ENCODE assay signal across 9 mouse cellular contexts in genomic region chr2:158204114-158204513, GRCm38 (mm10). TPM values are rescaled to one million over a fixed set of nuclear protein-coding genes. Genes with fewer than 3 reads are reported as not detected.
DNase-seq lines count a peak whose midpoint lies in the region; ATAC-seq and TF ChIP-seq lines count a peak whose summit lies in the region.
"Had no signal": no experiment of that assay in that cellular context is flagged by ENCODE, and none has a peak within 500 bp of the region (broad histone marks: within the 10 kb centered on the region; RNA-seq: fewer than 3 reads in every experiment).

No protein-coding gene starts in this region.

- no peak overlapping the region for H3K27ac ChIP-seq in heart, embryonic 11.5 days (ENCODE audit: low read depth, low read length)
- H3K27ac ChIP-seq in forebrain, postnatal 0 days (ENCODE audit: low read depth, low read length), result no peak overlapping the region
- H3K27ac ChIP-seq in midbrain, embryonic 16.5 days (ENCODE audit: low read length), result no peak overlapping the region
- H3K27ac ChIP-seq: limb, embryonic 15.5 days had no signal

- intact Hi-C loops in left cerebral cortex, postnatal 4 days (cut with DNase I), result loop anchor here (2.0 to 10.0 kb wide), 3 partner anchors 142 to 599 kb away; partner anchors contain the start of gene Vstm2l

- no peaks in the 10 kb centered on the region for H3K36me3 ChIP-seq in heart, embryonic 11.5 days (ENCODE audit: control insufficient read depth, insufficient read depth, low read length)
- H3K36me3 ChIP-seq in forebrain, postnatal 0 days (ENCODE audit: insufficient read depth), result no peaks in the 10 kb centered on the region
- no peaks in the 10 kb centered on the region for H3K36me3 ChIP-seq in midbrain, embryonic 16.5 days (ENCODE audit: control insufficient read depth, insufficient read depth, low read length)

- no peaks in the 10 kb centered on the region for H3K27me3 ChIP-seq in heart, embryonic 11.5 days (ENCODE audit: control insufficient read depth, insufficient read depth, low read length)
- no peaks in the 10 kb centered on the region for H3K27me3 ChIP-seq in forebrain, postnatal 0 days (ENCODE audit: insufficient read depth, low read length)
- H3K27me3 ChIP-seq in midbrain, embryonic 16.5 days (ENCODE audit: control insufficient read depth, insufficient read depth, low read depth, low read length), result no peaks in the 10 kb centered on the region
- H3K27me3 ChIP-seq: limb, embryonic 15.5 days had no signal

- DNase-seq in heart, adult 11 months, result peak; percentile 95
- DNase-seq in cerebellum, adult 18-20 months, result peak; percentile 81 to 89
- peak; percentile 84 for DNase-seq in forebrain, postnatal 0 days
- DNase-seq in induced T-regulatory cell, adult 2 months (ENCODE audit: low read depth), result peak; percentile 76
- DNase-seq in left cerebral cortex, postnatal 4 days, result peak; percentile 86
- peak; percentile 56 to 63 for DNase-seq in spleen, postnatal 36 days (ENCODE audit: low spot score in 2 of 2)

- H3K4me2 ChIP-seq in heart, embryonic 11.5 days, result no peak overlapping the region
- H3K4me2 ChIP-seq in forebrain, postnatal 0 days (ENCODE audit: low read depth), result no peak overlapping the region
- no peak overlapping the region for H3K4me2 ChIP-seq in midbrain, embryonic 16.5 days (ENCODE audit: low read length)
- H3K4me2 ChIP-seq: limb, embryonic 15.5 days had no signal

- TF ChIP-seq CTCF in forebrain, postnatal 0 days (IDR thresholded peaks at IDR 0.05; ENCODE audit: low read depth), result peak; percentile 99

- ATAC-seq in heart, embryonic 11.5 days (replicated peaks; ENCODE audit: insufficient number of reproducible peaks, low FRiP score, low TSS enrichment), result no peak
- peak; percentile 78 for ATAC-seq in forebrain, postnatal 0 days
- ATAC-seq in midbrain, embryonic 16.5 days, result peak; percentile 65

- H3K4me3 ChIP-seq in heart, embryonic 11.5 days (ENCODE audit: low read depth, low read length), result no peak overlapping the region
- H3K4me3 ChIP-seq in forebrain, postnatal 0 days (ENCODE audit: low read depth, low read length), result no peak overlapping the region
- no peak overlapping the region for H3K4me3 ChIP-seq in midbrain, embryonic 16.5 days (ENCODE audit: low read depth, low read length)
- H3K4me3 ChIP-seq: limb, embryonic 15.5 days had no signal

- 6% methylated on average over 7 of the region's 7 CpGs for WGBS in heart, embryonic 11.5 days (ENCODE audit: insufficient replicate concordance)
- 8% methylated on average over 7 of the region's 7 CpGs for WGBS in forebrain, postnatal 0 days
- 6% methylated on average over 7 of the region's 7 CpGs for WGBS in midbrain, embryonic 16.5 days

- H3K9ac ChIP-seq in heart, embryonic 11.5 days (ENCODE audit: low read depth, low read length), result no peak overlapping the region
- no peak overlapping the region for H3K9ac ChIP-seq in forebrain, postnatal 0 days
- H3K9ac ChIP-seq in midbrain, embryonic 16.5 days (ENCODE audit: low read depth, low read length), result no peak overlapping the region
- H3K9ac ChIP-seq: limb, embryonic 15.5 days had no signal

- H3K4me1 ChIP-seq in heart, embryonic 11.5 days (ENCODE audit: control insufficient read depth, insufficient read depth, low read length), result no peaks in the 10 kb centered on the region
- no peaks in the 10 kb centered on the region for H3K4me1 ChIP-seq in forebrain, postnatal 0 days (ENCODE audit: insufficient read depth)
- peaks cover 6% of the 10 kb centered on the region for H3K4me1 ChIP-seq in midbrain, embryonic 16.5 days (ENCODE audit: control insufficient read depth, insufficient read depth, low read length)

- H3K9me3 ChIP-seq in heart, embryonic 11.5 days (replicated peaks; ENCODE audit: control insufficient read depth, low read length), result no peaks in the 10 kb centered on the region
- no peaks in the 10 kb centered on the region for H3K9me3 ChIP-seq in forebrain, postnatal 0 days (ENCODE audit: low read length)
- H3K9me3 ChIP-seq in midbrain, embryonic 16.5 days (replicated peaks; ENCODE audit: control insufficient read depth, low read length, poor library complexity, severe bottlenecking), result no peaks in the 10 kb centered on the region
- H3K9me3 ChIP-seq: limb, embryonic 15.5 days had no signal

RNA-seq across cellular contexts. Expression of gene D630003M21Rik, which starts 24.9 kb away (rescaled TPM):
- 0.37 and 0.57 TPM in 2 replicates for polyA plus RNA-seq in heart, embryonic 11.5 days (2014; fragmentation: Nextera tagmentation; extraction: Ambion mirVana)
- total RNA-seq in forebrain, postnatal 0 days (2014; rRNA removed), result 5.4 and 6.6 TPM in 2 replicates
- polyA plus RNA-seq in forebrain, postnatal 0 days (2015; fragmentation: Nextera tagmentation; extraction: Ambion mirVana), result 1.6 and 1.9 TPM in 2 replicates
- total RNA-seq in left cerebral cortex, postnatal 4 days (2021), result 1 to 10 TPM; 3.1 TPM
- polyA plus RNA-seq in midbrain, embryonic 16.5 days (2015; fragmentation: Nextera tagmentation; extraction: Ambion mirVana), result 1.7 and 1.8 TPM in 2 replicates

RNA-seq across cellular contexts. Expression of gene Bpi, which starts 53.8 kb away (rescaled TPM):
- polyA plus RNA-seq in heart, embryonic 11.5 days (2014; fragmentation: Nextera tagmentation; extraction: Ambion mirVana), result not detected in 2 replicates
- total RNA-seq in forebrain, postnatal 0 days (2014; rRNA removed), result not detected in 2 replicates
- not detected in 2 replicates for polyA plus RNA-seq in forebrain, postnatal 0 days (2015; fragmentation: Nextera tagmentation; extraction: Ambion mirVana)
- not detected for total RNA-seq in left cerebral cortex, postnatal 4 days (2021)
- not detected in 2 replicates for polyA plus RNA-seq in midbrain, embryonic 16.5 days (2015; fragmentation: Nextera tagmentation; extraction: Ambion mirVana)
- polyA plus RNA-seq: limb, embryonic 15.5 days had no signal

RNA-seq across cellular contexts. Expression of gene Tgm2, which starts 57.9 kb away (rescaled TPM):
- polyA plus RNA-seq in heart, embryonic 11.5 days (2014; fragmentation: Nextera tagmentation; extraction: Ambion mirVana), result 129 and 130 TPM in 2 replicates
- 9.1 and 13.0 TPM in 2 replicates for total RNA-seq in forebrain, postnatal 0 days (2014; rRNA removed)
- polyA plus RNA-seq in forebrain, postnatal 0 days (2015; fragmentation: Nextera tagmentation; extraction: Ambion mirVana), result 6.1 TPM in 2 replicates
- 1 to 10 TPM; 7.0 to 9.7 TPM for total RNA-seq in left cerebral cortex, postnatal 4 days (2021)
- polyA plus RNA-seq in midbrain, embryonic 16.5 days (2015; fragmentation: Nextera tagmentation; extraction: Ambion mirVana), result 7.0 and 7.1 TPM in 2 replicates

Comparison
In these comparisons a context has a peak if more than half of its experiments do, and no peak if none do; other contexts are left out.
1. RNA of gene Tgm2, which starts 57.9 kb away (polyA plus RNA-seq): 129 to 130 TPM in heart, embryonic 11.5 days; 7.0 to 7.1 TPM in midbrain, embryonic 16.5 days and 6.1 TPM in forebrain, postnatal 0 days; every median in the first group is over 10 times any median in the second.
2. Peak in every context shown above with its lines, with median percentiles within 50 percentile points of each other: DNase-seq.